Mouse (Mus musculus): ENCODE results near the gene 1700015G11Rik.

The 1700015G11Rik gene

DNA sequence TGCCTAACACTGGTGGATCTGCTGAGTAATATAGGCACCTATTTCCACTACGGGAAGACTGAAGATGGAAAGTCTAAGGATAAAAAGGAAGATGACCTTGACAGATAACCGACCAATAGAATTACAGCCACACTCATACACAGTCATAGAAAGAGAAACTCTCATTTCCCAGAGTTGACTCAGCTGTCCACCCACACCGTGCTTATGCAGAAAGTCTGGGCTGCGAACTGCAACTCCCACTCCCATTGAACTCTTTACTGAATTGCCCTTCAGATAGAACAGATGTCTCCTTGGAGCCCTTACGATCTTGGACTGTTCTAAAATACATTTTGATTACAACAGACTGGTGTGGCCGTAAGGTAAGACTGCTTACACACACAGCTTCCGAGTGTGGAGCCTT, 50.8 kb downstream of the 1700015G11Rik start:
- DNase-seq: no peak

DNA sequence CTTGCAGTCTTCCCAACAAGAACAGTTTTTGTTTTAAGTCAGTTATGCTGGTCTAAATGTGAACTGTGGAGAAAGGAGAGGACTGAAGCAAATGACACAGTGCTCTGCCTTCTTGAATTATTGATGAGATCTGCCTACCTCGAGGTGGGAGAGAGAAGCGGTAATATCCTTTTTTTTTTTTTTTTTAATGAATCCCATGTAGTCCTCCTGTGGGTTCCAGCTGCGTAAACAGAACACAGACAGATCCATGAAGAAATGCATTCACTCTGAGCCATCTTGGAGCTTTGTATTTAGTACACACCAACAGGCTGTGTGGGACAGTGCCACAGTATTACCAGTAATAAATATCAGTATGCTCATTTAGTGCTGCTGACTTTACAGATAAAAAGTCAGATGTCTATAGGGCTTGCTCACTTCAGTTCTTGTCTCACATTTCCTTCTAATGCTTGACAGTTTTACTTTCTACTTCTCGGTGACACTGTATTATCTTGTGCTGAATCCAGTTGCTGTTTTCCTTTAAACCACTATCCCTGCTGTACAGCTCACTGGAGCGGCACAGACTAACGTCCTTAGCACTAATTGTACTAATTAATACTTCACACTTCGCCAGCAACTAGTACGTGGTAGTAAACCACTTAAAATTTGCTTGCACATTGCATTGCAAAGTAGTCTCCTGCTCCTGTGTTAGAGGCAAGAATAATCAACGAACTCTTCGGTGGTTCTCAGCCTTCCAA, 53.1 kb downstream of the 1700015G11Rik start:
- no peak for DNase-seq
